Mouse (Mus musculus) cerebellum, adult 2 months (tissue): Measurements from ENCODE around the gene Zfp644.

Experiments
- CTCF ChIP-seq: fragments of 200-500 bp; IDR thresholded peaks from 2 replicates; pipeline ENCODE4 v1.5.1; 2011; ENCODE audit warnings: low read depth, mild to moderate bottlenecking, control low read depth, low read length, moderate library complexity, borderline replicate concordance; ENCODE audit not compliant: insufficient read depth
- POLR2A ChIP-seq: fragments of 200-500 bp; IDR thresholded peaks from 2 replicates; pipeline ENCODE4 v1.6.1; 2011; ENCODE audit warnings: low read length, control low read depth, borderline replicate concordance; ENCODE audit not compliant: insufficient read depth

DNA sequence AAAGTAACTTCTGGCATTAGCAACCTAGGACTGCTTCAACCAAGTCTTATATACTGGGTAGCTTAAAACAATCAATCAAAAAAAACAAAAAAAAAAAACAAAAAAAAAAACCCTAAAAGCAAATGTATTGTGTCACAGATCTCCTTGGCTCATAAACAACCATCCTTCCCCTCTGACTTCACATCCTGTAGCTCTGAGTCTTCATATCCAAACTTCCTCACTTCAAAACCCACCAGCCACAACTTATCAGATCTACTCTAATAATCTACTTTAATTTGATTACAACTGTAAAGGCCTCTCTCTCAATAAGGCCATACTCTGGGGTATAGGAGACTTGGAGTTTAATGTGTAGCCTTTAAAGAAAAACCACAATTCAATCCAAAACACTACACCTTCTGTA, 47.1 kb downstream of the Zfp644 start:
- TF ChIP-seq CTCF, result no peak
- no peak for TF ChIP-seq POLR2A
